Mouse (Mus musculus) liver, adult 2 months (tissue): ENCODE results near the gene Rpap3.

ENCODE experiments used
- CTCF ChIP-seq: fragments of 200-500 bp; IDR thresholded peaks from 2 replicates; pipeline ENCODE4 v1.5.1; 2011; ENCODE audit warnings: low read depth, low read length, control low read depth
- POLR2A ChIP-seq: fragments of 200-500 bp; IDR thresholded peaks from 2 replicates; pipeline ENCODE4 v1.6.1; 2011; ENCODE audit warnings: low read length, control low read depth; ENCODE audit not compliant: insufficient read depth; ENCODE audit errors: extremely low read depth

DNA sequence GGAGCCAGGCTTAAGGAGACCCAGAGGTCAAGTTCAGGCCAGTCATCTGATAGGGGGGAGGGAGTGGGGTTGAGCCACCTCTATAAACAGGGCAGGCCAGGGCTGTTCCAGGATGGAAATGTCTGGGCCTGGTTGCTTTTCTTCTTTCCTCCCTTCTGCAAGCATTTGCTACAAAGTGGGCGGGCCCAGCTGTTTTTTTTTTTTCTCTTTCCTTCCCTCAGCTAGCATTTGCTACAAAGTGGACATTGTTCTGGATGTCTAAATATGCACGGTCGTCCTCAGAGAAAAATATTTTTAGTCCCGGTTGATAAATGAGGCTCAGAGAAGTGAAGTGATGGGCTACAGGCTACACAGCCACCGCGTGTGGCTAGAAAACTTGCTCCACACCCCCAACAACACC, 48.9 kb upstream of the Rpap3 start:
- TF ChIP-seq CTCF (no peak), POLR2A (no peak)
